Mouse (Mus musculus) cerebellum, postnatal 14 days (tissue): ENCODE data around the gene Map3k7.
"Not testable (repeated sequence)": the region's sequence is repeated elsewhere in the genome, so short reads cannot be mapped to it uniquely, and the experiment has no call there.

Experiments
- DNase-seq, 2 experiments: peaks; one replicate each; pipeline ENCODE4 v3.0.0; 2021; ENCODE audit warnings: mixed read lengths in 2 of 2

Gene Map3k7

DNA sequence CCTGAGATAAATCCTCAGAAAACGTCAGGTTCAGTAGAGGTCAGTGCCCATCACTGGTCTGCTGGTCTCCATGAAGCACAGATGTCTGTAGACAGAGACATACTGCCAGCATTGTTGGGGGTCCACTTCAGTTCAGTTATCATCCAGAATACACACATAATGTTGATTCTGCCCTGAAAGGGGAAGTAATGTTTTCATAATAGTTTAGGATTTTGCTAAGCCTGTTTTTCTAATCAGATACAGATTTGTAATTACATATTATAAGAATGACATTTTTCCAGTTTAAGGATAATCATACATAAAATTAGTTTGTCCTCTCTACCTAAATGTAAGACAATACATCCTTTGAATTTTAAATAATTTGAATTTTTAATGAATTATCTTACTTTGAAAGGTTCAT is 30.0 kb downstream of the Map3k7 start:
- DNase-seq: no peak

- DNase-seq: no peak
Observed at GRCm38 (mm10) chr4:32001498-32001897, 37.6 kb downstream of the Map3k7 start.

GRCm38 (mm10) chr4:32004773-32005591 is 41.1 kb downstream of the Map3k7 start:
- no peak for DNase-seq

GRCm38 (mm10) chr4:32007174-32007573 is 43.3 kb downstream of the Map3k7 start:
- no peak for DNase-seq

DNA sequence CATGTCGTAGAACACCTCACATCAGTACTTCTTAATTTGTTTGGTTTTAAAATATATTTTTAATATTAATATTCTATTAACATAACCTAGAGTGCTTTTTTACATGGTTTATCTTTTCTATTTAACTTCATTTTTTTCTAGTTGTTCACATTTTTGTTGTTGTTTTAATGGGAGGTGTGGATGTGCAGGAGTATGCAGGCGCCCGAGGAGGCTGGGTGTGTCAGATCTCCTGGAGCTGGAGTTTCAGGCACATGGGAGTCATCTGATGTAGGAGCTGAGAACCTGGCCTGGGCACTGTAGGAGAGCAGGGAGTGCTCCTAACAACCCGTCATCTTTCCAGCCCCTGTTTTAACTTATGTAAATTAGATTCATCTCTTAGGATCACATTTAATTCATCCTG is 44.2 kb downstream of the Map3k7 start:
- no peak for DNase-seq

- no peak for DNase-seq
Observed at GRCm38 (mm10) chr4:32010808-32011207, 46.9 kb downstream of the Map3k7 start.

DNA sequence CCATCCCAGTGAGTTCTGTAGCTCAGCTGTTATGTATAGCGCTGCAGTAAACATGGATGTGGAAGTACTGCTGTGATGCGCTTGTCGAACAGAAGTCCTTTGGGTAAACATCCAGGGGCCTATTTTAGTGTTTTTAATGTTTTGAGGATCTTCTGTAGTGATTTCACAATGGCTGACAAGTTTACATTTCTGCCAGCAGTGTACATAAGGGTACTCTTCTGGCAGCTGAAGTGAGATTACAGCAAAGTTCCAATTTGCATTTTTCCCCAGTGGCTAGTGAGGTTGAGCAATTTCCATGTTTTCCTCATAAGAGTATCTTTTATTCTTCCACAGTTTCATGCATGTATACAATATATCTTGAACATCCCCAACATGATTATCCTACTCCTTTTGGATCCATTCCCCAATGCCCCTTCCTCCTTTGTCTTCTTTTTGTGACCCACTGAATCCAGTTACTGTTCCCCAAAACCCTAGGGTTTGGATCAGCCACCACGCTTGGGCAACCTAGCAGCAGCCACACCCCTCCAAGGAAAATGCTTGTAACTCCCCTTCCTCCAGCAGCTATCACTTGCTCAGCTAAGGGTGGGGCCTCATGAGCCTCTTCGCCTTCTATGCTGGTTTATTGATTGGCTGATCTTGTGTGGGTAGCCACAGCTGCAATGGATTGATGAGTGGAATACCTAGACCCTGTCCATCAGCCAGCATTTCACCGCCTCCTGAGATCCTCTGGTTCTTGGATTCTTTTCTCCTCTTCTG is 47.5 kb downstream of the Map3k7 start:
- DNase-seq: no peak

- DNase-seq: peak; percentile 26 to 34
Observed at GRCm38 (mm10) chr4:32021131-32021530, 57.2 kb downstream of the Map3k7 start.

DNA sequence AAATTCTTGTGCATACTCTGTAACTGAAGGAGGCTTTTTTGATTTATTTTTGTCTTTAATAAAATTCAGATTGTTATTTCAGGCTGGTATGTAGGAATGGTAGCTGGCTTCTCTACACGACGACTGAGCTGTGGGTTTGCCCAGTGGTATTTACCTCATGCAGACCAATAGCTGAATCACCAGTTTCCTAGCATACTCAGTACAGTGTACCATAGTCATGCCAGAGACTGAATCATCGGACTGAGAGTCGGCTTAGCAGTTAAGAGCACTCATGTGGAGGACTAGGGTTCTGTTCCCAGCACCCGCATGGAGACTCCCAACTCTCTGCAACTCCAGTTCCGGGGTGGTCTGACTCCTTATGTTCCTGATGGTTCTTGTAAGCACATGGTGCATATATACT is 58.4 kb downstream of the Map3k7 start:
- DNase-seq: no peak

GRCm38 (mm10) chr4:32024170-32024569 is 60.3 kb downstream of the Map3k7 start:
- not testable (repeated sequence) for DNase-seq

GRCm38 (mm10) chr4:32025105-32025504 is 61.2 kb downstream of the Map3k7 start:
- DNase-seq: no peak

GRCm38 (mm10) chr4:32027094-32027493 is 63.2 kb downstream of the Map3k7 start:
- DNase-seq: no peak

GRCm38 (mm10) chr4:32037267-32037666 is 73.4 kb downstream of the Map3k7 start:
- DNase-seq: no peak

- DNase-seq: peak; percentile 50 to 69
Observed at GRCm38 (mm10) chr4:32041741-32042452, 78.0 kb downstream of the Map3k7 start.

GRCm38 (mm10) chr4:32045234-32045633 is 81.3 kb downstream of the Map3k7 start:
- no peak for DNase-seq

DNA sequence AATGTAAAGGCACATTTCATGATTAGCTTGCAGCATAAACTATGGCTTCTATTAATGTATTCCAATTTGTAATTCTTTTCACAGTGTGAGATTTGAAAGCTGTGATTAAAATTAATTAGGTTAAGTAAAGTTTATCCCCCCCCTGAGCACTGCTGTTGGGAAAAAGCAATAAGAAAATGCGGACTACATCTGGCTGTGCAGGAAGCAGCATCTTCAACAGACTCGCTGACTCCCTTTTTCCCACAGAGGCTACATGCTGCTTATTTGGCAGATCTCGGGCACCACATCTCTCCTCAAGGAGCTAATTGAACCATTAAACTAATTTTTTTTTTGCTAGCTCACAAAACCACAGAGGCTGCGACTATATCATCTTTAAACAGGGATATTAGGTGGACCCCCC is 85.9 kb downstream of the Map3k7 start:
- DNase-seq: no peak

GRCm38 (mm10) chr4:32053171-32053570 is 89.3 kb downstream of the Map3k7 start:
- DNase-seq: no peak

DNA sequence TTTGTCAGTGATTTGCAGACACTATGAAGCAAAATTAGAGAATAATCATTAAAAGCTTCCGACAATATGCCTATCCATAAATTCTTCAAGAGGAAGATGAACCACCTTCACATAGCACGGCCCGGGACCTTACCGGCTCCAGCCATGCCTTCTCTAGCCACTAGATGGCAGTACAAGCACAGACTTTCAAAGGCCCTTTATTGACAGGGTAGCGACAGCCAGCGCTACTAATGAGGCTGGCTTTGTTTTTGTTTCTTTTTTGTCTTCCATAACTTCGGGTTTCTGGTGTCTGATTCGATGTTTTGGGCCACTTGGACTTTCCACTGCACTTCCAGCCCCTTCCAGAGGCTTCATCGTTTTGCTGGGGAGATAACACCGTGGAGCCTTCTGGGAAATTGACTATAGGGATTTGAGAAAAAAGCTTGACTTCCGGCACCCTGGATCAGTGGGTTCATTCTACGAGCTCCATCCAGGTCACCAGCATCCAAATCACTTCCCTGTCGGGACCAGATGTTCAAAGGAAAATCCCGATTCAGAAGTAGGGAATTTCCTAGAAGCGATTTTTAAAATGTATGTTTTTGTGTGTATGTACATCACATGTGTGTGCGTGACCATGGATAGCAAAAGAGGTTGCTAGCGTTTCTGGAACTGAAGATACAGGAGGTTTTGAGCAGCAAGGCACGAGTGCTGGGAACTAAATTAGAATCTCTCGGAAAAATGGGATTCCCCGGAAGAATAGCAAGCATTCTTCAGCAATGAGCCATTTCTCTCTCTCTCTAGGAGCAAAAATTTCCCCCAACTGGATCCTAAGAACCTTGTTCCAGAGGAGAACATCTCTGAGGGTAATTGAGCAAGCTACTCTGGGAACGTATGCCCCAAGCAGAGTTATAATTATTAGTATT is 91.5 kb downstream of the Map3k7 start:
- DNase-seq: peak; percentile 91 to 93

DNA sequence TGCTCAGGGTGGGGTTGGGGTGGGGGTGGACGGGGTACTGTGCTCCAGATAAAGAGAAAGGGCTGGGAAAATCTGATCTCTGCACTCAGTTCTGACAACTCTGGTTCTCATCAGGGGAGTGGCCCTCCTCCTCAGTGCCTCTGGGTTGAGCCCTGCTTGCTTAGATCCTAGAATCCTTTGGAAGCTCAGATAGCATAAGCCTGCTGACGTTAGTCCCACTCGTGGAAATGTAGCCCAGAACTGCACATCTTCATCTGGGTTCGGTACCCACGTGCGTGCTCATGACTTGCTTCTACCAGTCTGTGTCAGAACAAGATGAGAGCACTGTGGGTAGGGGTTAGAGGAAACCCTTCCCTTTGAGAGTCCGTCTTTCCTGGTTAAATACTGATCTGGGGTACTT is 92.5 kb downstream of the Map3k7 start:
- no peak for DNase-seq

DNA sequence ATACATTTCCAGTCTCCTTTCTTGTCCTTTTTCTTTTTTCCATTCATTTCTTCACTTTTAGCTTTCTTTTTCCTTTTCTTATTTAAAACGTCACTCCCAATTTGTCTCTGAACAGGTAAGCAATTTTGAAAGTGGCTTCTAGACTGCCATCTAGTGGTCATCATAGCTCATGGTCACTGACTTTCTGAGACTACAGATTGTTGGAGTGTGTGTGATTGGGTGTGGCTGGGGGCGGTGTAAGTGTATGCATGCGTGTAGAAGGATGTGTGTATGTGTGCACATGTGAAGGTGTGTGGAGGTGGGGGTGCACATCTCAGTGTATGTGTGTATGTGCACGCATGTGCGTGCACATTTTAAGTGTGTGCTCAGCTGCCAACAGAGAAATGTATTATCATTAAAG is 93.2 kb downstream of the Map3k7 start:
- peak; percentile 44 to 49 for DNase-seq

DNA sequence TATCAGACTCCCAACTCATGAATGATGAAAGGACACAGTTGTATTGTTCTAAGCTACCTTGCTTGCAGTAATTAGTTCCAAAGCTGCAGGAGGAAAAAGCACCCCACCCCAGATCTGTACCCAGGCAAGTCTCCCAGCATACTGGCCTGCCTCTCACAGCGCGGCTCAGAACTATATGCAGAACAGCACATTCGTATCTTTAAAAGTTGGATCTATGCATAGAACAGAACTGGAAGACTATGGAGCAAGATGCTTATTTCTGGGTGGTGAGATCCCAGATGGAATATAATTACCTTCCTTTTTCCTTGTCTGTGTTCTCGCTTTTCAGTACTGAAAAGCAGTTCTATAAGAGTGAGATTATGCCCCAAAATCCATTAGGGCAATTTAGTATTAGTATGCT is 96.8 kb downstream of the Map3k7 start:
- DNase-seq: no peak

GRCm38 (mm10) chr4:32062381-32063059 is 98.6 kb downstream of the Map3k7 start:
- DNase-seq: no peak
